ENCODE assay signal across 14 mouse cellular contexts in the genomic region with DNA sequence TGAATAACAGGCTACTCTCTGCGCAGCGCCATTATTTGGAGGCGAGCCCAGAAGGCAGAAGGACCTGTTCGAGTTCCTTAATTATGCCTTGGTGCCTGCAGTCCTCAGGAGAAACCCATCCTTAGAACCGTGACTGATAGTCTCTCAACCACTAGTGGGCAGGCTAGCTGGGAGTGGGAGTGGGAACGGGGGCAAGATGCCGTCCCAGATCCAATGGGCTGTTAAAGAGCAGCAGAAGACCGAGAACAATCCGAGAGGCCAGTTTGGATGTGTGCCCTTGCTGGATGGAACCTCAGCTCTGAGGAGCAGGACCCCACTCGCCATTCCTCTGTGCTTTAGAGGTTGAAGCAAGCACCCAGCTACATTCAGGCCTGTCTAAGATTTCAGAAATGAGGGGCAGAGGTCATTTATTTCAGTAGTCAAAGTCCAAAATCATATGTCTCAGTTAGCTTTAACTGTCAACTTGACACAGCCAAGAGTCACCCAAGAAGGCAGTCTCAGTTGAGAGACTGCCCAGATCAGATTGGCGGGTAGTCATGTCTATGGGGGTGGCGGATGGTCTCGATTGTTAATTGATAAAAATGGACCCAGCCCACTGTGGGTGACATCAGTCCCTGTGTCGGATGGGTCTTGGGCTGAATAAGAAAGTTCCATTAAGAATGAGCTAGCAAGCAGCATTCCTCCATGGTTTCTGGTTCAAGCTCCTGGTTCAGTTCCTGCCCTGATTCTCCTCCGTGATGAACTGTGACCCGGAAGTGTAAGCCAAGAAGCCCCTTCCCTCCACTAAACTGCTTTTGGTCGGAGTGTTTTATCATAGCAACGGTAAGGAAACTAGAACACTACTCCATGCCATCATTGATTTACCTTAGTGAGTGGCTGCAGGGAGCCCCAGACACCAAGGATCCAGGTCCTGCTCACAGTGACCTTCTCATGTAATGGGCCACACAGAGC. TPM values are rescaled to one million over a fixed set of nuclear protein-coding genes. Genes with fewer than 3 reads are reported as not detected.
DNase-seq lines count a peak whose midpoint lies in the region; ATAC-seq and TF ChIP-seq lines count a peak whose summit lies in the region.
"Had no signal": no experiment of that assay in that cellular context is flagged by ENCODE, and none has a peak within 500 bp of the region (broad histone marks: within the 10 kb centered on the region; RNA-seq: fewer than 3 reads in every experiment).

No protein-coding gene starts in this region.

- no peaks in the 10 kb centered on the region for H3K9me3 ChIP-seq in heart, embryonic 10.5 days
- no peaks in the 10 kb centered on the region for H3K9me3 ChIP-seq in midbrain, postnatal 0 days (ENCODE audit: low read length)
- H3K9me3 ChIP-seq in midbrain, embryonic 13.5 days, result no peaks in the 10 kb centered on the region
- H3K9me3 ChIP-seq in liver, embryonic 16.5 days (replicated peaks; ENCODE audit: control insufficient read depth, low read length), result no peaks in the 10 kb centered on the region
- H3K9me3 ChIP-seq: hindbrain, embryonic 12.5 days had no signal

- intact Hi-C loops in gastrocnemius, postnatal 14 days (cut with DNase I; ENCODE audit: low total_unique reads), result no loop called here

- H3K4me1 ChIP-seq in heart, embryonic 10.5 days, result peaks cover 49% of the 10 kb centered on the region
- 0 out of 2 replicates have a peak, but pooled peaks cover 2% of the 10 kb centered on the region for H3K4me1 ChIP-seq in midbrain, postnatal 0 days (ENCODE audit: insufficient read depth, low read length)
- peaks cover 11% of the 10 kb centered on the region for H3K4me1 ChIP-seq in midbrain, embryonic 13.5 days (replicated peaks)
- H3K4me1 ChIP-seq in liver, embryonic 16.5 days (ENCODE audit: control insufficient read depth, low read depth, low read length), result peaks cover 7% of the 10 kb centered on the region

- no peak for DNase-seq in heart, embryonic 10.5 days (ENCODE audit: low spot score)
- no peak for DNase-seq in heart, postnatal 4 days
- DNase-seq in midbrain, postnatal 0 days (ENCODE audit: low spot score), result peak; percentile 31
- peak; percentile 56 for DNase-seq in ZHBTc4 (ENCODE audit: low read depth, low spot score)
- no peak for DNase-seq in adrenal gland, postnatal 10 days
- DNase-seq in gastrocnemius, postnatal 14 days, result no peak
- DNase-seq: cerebellum, adult 11 months had no signal

- H3K4me2 ChIP-seq in midbrain, postnatal 0 days (ENCODE audit: low read depth, low read length, poor library complexity, severe bottlenecking), result no peak overlapping the region
- H3K4me2 ChIP-seq in midbrain, embryonic 13.5 days (replicated peaks), result no peak overlapping the region
- peak overlapping the region; percentile 42 for H3K4me2 ChIP-seq in liver, embryonic 16.5 days (ENCODE audit: low read depth, low read length)

- H3K9ac ChIP-seq in midbrain, postnatal 0 days (replicated peaks; ENCODE audit: low read length, poor library complexity, severe bottlenecking), result no peak overlapping the region
- H3K9ac ChIP-seq in midbrain, embryonic 13.5 days (replicated peaks), result no peak overlapping the region
- H3K9ac ChIP-seq in liver, embryonic 16.5 days (ENCODE audit: low read depth, low read length), result no peak overlapping the region
- H3K9ac ChIP-seq: hindbrain, embryonic 12.5 days had no signal

- H3K4me3 ChIP-seq in heart, embryonic 10.5 days, result peak overlapping the region; percentile 38
- H3K4me3 ChIP-seq in midbrain, postnatal 0 days (ENCODE audit: low read depth, low read length), result no peak overlapping the region
- H3K4me3 ChIP-seq in midbrain, embryonic 13.5 days (replicated peaks), result no peak overlapping the region
- no peak overlapping the region for H3K4me3 ChIP-seq in liver, embryonic 16.5 days (ENCODE audit: low read depth, low read length)

- ATAC-seq in midbrain, postnatal 0 days (ENCODE audit: low FRiP score), result no peak
- ATAC-seq in midbrain, embryonic 13.5 days, result no peak
- no peak for ATAC-seq in liver, embryonic 16.5 days (ENCODE audit: low read depth)

- peak overlapping the region; percentile 75; the same call in 1 of the 2 replicates for H3K27ac ChIP-seq in heart, embryonic 10.5 days
- H3K27ac ChIP-seq in midbrain, postnatal 0 days (ENCODE audit: low read depth, low read length), result no peak overlapping the region
- no peak overlapping the region for H3K27ac ChIP-seq in midbrain, embryonic 13.5 days
- no peak overlapping the region for H3K27ac ChIP-seq in liver, embryonic 16.5 days (ENCODE audit: low read length)

- peak; percentile 47 for TF ChIP-seq CTCF in midbrain, postnatal 0 days (IDR thresholded peaks at IDR 0.05)

- H3K27me3 ChIP-seq in heart, embryonic 10.5 days (ENCODE audit: insufficient read depth, poor library complexity, severe bottlenecking), result no peaks in the 10 kb centered on the region
- 0 out of 2 replicates have a peak, but pooled peaks cover 4% of the 10 kb centered on the region for H3K27me3 ChIP-seq in midbrain, postnatal 0 days (ENCODE audit: insufficient read depth, low read length)
- H3K27me3 ChIP-seq in midbrain, embryonic 13.5 days, result peaks cover 10% of the 10 kb centered on the region; the same call in 1 of the 2 replicates
- peaks cover 18% of the 10 kb centered on the region for H3K27me3 ChIP-seq in liver, embryonic 16.5 days (ENCODE audit: control insufficient read depth, insufficient read depth, low read depth, low read length)
- H3K27me3 ChIP-seq: hindbrain, embryonic 12.5 days had no signal

- no peaks in the 10 kb centered on the region for H3K36me3 ChIP-seq in heart, embryonic 10.5 days
- H3K36me3 ChIP-seq in midbrain, postnatal 0 days (ENCODE audit: insufficient read depth, low read length), result no peaks in the 10 kb centered on the region
- no peaks in the 10 kb centered on the region for H3K36me3 ChIP-seq in midbrain, embryonic 13.5 days
- H3K36me3 ChIP-seq in liver, embryonic 16.5 days (ENCODE audit: control insufficient read depth, insufficient read depth), result no peaks in the 10 kb centered on the region
- H3K36me3 ChIP-seq: hindbrain, embryonic 12.5 days had no signal

- 62% methylated on average over 18 of the region's 18 CpGs for WGBS in heart, embryonic 10.5 days
- 75% methylated on average over 18 of the region's 18 CpGs for WGBS in midbrain, postnatal 0 days
- WGBS in midbrain, embryonic 13.5 days, result 76% methylated on average over 18 of the region's 18 CpGs
- WGBS in liver, embryonic 16.5 days (ENCODE audit: insufficient replicate concordance), result 41% methylated on average over 18 of the region's 18 CpGs

RNA-seq across cellular contexts. Expression of a gene that starts 32.3 kb away (rescaled TPM):
- polyA plus RNA-seq in heart, embryonic 10.5 days (2016; fragmentation: Nextera tagmentation; extraction: Ambion mirVana), result 27.6 and 31.7 TPM in 2 replicates
- 10 to 100 TPM; 43.2 to 48.2 TPM for total RNA-seq in heart, postnatal 4 days (2021)
- total RNA-seq in midbrain, postnatal 0 days (2014; rRNA removed), result 8.9 and 17.8 TPM in 2 replicates
- 28.9 and 35.0 TPM in 2 replicates for polyA plus RNA-seq in midbrain, postnatal 0 days (2015; fragmentation: Nextera tagmentation; extraction: Ambion mirVana)
- polyA plus RNA-seq in midbrain, embryonic 13.5 days (2015; fragmentation: Nextera tagmentation; extraction: Ambion mirVana), result 42.6 and 46.8 TPM in 2 replicates
- 14.5 and 14.9 TPM in 2 replicates for polyA plus RNA-seq in liver, embryonic 16.5 days (2015; fragmentation: Nextera tagmentation; extraction: Ambion mirVana)
- total RNA-seq in adrenal gland, postnatal 10 days (2021), result 10 to 100 TPM; 37.5 to 38.5 TPM
- 10 to 100 TPM; 24.3 to 26.6 TPM for total RNA-seq in gastrocnemius, postnatal 14 days (2021)

RNA-seq across cellular contexts. Expression of a gene that starts 51.1 kb away (rescaled TPM):
- polyA plus RNA-seq in heart, embryonic 10.5 days (2016; fragmentation: Nextera tagmentation; extraction: Ambion mirVana), result not detected in 2 replicates
- total RNA-seq in heart, postnatal 4 days (2021), result not detected
- not detected in 2 replicates for total RNA-seq in midbrain, postnatal 0 days (2014; rRNA removed)
- polyA plus RNA-seq in midbrain, postnatal 0 days (2015; fragmentation: Nextera tagmentation; extraction: Ambion mirVana), result not detected in 2 replicates
- not detected in 2 replicates for polyA plus RNA-seq in midbrain, embryonic 13.5 days (2015; fragmentation: Nextera tagmentation; extraction: Ambion mirVana)
- not detected in 2 replicates for polyA plus RNA-seq in liver, embryonic 16.5 days (2015; fragmentation: Nextera tagmentation; extraction: Ambion mirVana)
- not detected for total RNA-seq in adrenal gland, postnatal 10 days (2021)
- total RNA-seq in gastrocnemius, postnatal 14 days (2021), result not detected
- total RNA-seq: layer of hippocampus, postnatal 25 days; megakaryocyte progenitor cell, adult 5-6 weeks had no signal
- polyA plus RNA-seq: forebrain, embryonic 11.5 days; hindbrain, embryonic 12.5 days; testis, adult 2 months had no signal

Comparison
In these comparisons a context has a peak if more than half of its experiments do, and no peak if none do; other contexts are left out.
1. DNase-seq: peak in midbrain, postnatal 0 days (single experiment) and ZHBTc4 (single experiment); none in heart, embryonic 10.5 days (single experiment), heart, postnatal 4 days (single experiment), adrenal gland, postnatal 10 days (single experiment) and gastrocnemius, postnatal 14 days (single experiment).